Mouse (Mus musculus): Measurements from ENCODE around the gene Aamp.
"Not testable (repeated sequence)": the region's sequence is repeated elsewhere in the genome, so short reads cannot be mapped to it uniquely, and the experiment has no call there.

Aamp gene

DNA sequence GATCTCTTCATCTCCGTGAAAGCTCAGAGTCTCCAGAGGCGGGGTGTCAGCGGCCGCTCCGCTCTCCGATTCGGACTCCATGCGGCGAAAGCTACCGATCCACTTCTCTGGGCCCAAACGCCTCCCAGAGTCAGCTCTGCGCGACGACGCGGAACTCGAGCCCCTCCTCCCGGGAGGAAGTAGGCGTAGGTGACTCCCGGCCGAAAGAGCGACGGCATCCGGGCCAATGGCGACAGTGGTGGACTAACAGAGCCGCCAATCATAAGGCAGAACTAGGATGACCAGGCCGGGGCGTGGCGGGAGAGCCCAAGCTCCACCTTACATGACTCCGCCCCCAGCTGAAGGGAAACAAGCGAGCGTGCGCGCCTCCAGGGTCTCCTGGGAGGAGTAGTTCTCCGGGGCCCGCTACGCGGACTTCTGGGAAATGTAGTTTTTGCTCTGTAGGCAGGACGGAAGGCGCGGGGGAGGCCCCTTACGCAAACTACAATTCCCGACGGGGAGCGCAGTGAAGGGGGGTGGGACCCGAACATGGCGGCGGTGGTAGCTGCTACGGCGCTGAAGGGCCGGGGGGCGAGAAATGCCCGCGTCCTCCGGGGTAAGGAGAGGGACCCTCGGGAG lies at the start of gene Aamp, which contains the start of gene Pnkd:
Gene Aamp, minus strand, starts transcription at position 196 of the 618 bp plus-strand sequence.
Gene Pnkd, plus strand, starts transcription at position 388 of the 618 bp plus-strand sequence.
- DNase-seq (ENCODE audit: extremely low spot score, low spot score): peak; percentile 99

GRCm38 (mm10) chr1:74332930-74333329 lies 48.4 kb upstream of the Aamp start:
- DNase-seq (ENCODE audit: extremely low spot score, low spot score): no peak

DNA sequence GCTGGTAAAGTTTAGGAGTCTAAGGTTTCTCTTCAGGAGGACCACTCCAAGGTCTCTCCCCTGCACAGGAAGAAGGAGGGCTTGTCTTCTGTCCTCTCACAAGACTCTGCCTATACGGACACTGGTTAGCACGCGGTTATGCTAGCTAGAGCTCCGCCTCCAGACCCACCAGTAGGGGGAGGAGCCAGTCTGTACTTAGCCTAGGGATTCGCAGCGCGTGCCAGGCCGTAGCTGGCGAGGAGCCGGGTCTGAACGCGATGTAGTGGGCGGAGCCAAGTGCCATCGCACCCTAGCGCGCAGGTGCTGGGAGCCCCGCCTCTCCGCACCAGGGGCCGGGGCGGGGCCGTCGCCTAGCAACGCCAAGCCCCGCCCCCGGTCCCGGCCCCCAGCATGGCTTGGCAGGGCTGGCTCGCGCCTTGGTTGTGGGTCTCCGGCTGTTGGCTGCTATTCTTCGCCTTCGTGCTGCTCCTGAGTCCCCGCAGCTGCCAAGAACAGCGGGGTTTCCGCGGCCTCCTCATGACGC lies 47.8 kb upstream of the Aamp start:
- DNase-seq (ENCODE audit: extremely low spot score, low spot score): peak; percentile 93

DNA sequence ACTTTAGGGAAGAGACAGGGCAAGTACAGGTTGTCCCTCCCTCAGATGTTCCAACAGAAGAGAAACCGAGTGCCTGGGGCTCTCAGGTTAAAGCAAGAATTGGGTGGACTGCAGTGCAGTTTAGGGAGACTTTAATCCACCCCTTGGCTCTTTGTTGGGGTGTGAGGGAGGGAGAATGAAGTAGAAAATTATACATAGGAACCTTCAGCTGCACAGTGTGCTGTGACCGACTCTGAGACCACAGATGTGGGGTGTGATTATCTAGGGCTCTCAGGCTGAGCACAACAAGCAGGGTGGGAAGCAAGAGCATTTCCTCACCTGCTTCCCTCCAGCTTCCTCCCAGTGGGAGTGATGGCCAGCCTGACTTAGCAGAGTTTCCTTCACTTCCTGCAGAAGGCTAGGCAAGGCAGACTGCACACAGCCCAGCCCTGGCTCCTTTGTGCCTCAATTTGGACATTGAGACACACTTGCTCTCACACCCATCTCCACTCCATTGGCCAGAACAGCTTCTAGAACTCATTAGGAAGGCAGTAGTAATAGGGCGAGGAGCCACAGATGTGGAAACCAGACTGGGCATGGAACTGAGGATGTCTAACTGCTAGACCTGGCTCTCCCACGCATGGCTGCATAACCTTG lies 46.6 kb upstream of the Aamp start:
- DNase-seq (ENCODE audit: extremely low spot score, low spot score): no peak

- no peak for DNase-seq (ENCODE audit: extremely low spot score, low spot score)
Measured at GRCm38 (mm10) chr1:74329899-74330431, 45.4 kb upstream of the Aamp start.

- not testable (repeated sequence) for DNase-seq (ENCODE audit: extremely low spot score, low spot score)
Measured at GRCm38 (mm10) chr1:74326916-74327315, 42.4 kb upstream of the Aamp start.

DNA sequence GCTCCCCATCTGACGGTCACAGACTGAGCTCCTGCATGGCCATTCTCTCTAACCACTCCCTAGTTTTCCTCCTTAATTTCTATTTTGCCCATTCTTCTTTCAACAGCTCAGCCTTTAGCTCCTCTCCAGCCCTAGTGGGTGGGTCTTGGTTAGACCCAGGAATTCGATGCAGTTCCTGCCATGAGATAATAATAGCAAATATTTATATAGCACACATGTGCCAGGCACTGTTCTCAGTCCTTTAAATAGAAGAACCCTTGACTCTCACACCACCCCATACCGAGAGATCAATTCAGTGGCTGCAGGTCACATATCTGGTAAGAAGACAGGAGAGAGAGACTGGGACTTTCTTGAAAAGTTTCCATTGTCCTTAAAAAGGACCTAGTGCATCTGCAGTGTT lies 36.9 kb upstream of the Aamp start:
- DNase-seq (ENCODE audit: extremely low spot score, low spot score): no peak

DNA sequence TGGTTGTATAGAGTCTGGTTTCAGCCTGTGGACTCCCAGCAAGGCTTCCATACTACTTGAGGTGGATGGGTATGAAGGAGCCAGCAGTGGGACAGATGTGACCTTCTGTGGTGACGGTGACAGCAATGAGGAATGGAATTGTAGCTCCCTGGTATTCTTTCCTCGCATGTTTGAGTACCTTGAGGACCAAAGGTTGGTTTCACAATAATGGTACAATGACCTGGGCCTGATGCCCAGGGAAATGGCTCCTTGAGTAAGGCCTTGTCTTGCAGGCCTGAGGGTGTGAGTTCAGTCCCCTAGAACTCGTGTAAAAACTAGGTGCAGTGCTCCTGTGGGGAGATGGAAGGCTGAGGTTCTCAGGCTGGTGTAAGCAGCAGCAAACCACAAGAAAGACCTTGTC lies 34.2 kb upstream of the Aamp start:
- DNase-seq (ENCODE audit: extremely low spot score, low spot score): no peak

DNA sequence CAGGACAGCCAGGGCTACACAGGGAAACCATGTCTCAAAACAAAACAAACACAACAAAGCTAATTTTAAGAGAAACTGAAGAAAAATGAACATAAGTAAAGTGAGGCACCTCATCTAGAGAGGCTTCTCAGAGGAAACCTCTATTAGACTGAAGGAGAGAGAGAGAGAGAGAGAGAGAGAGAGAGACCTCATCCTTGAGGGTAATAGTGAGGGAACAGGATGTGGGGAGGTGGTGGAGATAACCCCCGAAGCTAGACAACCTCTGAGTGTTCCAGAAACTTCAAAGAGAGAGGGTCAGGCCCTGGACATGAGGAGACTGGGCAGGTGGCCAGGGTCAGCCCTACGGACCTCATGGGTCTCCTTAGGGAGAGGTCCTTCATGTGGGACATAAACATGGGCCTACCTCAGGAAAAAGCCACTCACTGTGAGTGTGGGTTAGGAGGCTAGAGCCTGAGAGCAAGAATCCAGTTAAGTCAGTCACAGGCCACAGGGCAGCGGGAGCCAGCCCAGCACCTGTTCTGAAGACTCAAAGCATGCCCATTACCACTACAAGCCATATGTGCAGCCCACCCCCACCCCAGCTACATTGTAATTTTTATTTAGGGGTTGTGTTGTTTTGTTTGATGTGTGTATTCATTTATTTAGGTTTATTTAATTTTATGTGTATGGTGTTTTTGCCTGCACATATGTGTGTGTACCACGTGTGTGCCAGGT lies 31.7 kb upstream of the Aamp start:
- no peak for DNase-seq (ENCODE audit: extremely low spot score, low spot score)

- no peak for DNase-seq (ENCODE audit: extremely low spot score, low spot score)
Measured at GRCm38 (mm10) chr1:74314796-74315195, 30.3 kb upstream of the Aamp start.

DNA sequence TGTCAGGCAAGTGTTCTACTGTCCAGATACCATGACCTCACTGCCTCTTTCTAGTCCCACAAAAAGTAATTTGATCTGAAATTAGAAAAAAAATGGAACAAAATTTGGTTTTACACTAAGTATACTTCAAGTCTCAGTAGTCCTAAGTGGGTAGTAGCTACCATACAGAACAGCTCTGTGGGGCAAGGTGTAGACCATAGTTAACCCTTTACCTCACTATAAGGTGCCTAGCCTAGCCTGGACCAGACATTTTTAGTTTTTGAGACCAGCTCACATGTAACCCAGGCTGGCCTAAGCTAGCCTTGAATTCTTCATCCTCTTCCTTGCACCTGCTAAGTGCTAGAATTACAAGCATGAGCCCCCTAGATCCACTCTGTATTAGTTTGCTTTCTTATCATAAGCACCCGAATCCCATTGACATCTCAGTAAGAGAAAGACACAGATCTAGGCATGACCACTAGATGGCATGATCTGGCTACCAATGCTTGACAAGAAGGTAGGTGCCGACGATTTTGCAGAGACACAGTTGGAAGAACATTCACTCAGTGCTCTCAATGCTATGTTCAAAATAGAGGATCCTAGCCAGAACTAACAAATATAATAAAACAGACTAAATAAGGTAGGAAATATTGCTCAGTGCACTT lies 28.6 kb upstream of the Aamp start:
- DNase-seq (ENCODE audit: extremely low spot score, low spot score): peak; percentile 26

DNA sequence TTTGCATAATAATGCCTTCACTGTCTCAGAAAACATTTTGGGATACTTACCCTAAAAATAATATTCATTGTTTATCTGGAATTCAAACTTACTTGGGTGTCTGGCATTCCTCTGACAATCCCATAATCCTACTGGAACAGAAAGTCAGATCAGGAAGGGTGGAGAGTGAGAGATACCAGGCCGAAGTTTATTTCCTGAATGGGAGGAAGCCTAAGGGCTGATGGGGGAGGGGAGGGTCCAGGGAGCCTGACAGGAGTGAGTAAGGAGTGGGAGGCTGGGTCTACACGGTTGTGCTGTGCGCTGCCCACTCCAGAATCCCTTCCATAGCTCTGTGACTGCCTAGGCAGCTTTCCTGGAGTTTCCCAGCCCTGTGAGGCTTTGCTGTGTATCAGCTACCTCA lies 25.2 kb upstream of the Aamp start:
- DNase-seq (ENCODE audit: extremely low spot score, low spot score): no peak

DNA sequence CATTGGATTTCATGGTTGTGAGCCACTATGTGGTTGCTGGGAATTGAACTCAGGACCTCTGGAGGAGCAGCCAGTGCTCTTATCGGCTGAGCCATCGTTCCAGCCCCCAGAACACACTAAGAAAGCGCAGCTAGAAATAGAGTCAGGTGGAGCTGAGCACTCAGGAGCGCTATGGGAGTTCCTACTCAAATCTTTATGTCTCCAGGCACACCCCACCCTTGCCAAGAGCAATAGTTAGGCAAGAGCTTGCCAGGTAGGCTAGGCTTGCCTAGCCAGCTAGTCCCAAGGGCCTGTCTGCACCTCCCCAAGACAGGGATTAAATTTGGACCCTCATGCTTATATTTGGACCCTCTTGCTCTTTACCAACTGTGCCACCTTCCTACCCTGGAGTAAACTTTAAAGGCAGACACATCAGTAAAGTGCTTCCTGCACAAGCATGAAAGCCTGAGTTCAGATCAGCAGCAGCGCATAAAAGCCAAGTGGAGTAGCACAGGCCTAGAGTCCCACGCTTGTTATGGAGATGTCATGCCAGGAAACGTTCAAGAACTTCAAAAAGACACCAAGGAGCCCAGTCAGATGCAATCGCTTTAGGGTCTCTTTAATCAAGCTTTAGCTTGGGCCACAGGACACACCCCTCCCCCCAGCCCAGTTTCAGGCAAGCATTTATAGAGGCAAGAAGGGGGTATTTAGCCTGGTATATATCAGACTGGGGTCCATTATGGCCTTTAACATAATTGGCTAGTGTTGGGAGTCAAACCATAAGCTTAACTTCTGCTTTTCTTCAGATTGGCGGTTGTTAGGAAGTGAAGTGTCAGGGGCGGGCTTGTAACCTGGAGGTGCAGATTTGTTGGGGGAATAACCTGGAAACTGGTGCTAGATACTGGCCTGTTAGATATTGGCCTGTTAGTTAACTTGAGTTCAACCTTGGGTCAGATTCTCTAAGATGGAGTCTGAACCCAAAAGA lies 23.7 kb upstream of the Aamp start:
- no peak for DNase-seq (ENCODE audit: extremely low spot score, low spot score)

DNA sequence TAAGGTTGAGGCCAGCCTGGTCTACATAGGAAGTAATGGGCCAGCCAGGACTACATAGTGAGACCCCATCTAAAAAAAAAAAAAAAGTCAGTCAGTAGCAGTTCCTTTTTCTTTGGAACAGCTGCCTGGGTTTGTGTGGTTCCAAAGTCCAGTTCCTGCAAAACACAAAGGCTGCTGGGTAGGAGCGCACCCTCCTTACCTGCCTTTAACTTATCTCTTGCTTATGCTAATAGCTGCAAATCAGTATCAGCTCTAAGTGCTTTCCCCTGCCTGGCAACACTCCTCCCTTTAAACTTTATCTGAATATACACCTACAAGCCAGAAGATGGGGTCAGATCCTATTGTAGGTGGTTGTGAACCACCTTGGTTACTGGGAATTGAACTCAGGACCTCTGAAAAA lies 22.6 kb upstream of the Aamp start:
- no peak for DNase-seq (ENCODE audit: extremely low spot score, low spot score)

- no peak for DNase-seq (ENCODE audit: extremely low spot score, low spot score)
Measured at GRCm38 (mm10) chr1:74305522-74305921, 21.0 kb upstream of the Aamp start, which contains the start of gene Tmbim1. TSS of gene Tmbim1 (minus strand) at chr1:74305622.

- DNase-seq (ENCODE audit: extremely low spot score, low spot score): no peak
Measured at GRCm38 (mm10) chr1:74304946-74305345, 20.4 kb upstream of the Aamp start.

DNA sequence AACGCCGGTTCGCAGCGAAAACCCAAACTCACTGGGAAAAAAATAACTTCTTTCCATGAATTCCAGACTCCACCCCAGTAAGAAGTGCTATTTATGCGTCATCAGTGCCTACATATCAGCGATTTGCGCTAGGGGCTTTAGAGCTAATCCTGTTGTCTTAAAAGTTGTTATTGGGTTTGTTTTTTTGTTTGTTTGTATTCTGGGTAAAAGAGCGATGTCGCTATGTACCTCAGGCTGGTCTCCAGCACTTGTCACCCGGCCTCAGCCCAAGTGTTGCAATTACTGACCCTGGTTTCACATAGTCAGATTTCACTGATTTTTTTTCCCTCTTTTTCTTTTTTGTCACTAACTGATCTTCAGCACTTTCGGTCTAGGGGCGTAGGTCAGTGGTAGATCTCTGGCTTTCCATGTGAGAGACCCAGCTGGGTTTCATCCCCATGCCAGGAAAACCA lies 19.8 kb upstream of the Aamp start:
- no peak for DNase-seq (ENCODE audit: extremely low spot score, low spot score)

DNA sequence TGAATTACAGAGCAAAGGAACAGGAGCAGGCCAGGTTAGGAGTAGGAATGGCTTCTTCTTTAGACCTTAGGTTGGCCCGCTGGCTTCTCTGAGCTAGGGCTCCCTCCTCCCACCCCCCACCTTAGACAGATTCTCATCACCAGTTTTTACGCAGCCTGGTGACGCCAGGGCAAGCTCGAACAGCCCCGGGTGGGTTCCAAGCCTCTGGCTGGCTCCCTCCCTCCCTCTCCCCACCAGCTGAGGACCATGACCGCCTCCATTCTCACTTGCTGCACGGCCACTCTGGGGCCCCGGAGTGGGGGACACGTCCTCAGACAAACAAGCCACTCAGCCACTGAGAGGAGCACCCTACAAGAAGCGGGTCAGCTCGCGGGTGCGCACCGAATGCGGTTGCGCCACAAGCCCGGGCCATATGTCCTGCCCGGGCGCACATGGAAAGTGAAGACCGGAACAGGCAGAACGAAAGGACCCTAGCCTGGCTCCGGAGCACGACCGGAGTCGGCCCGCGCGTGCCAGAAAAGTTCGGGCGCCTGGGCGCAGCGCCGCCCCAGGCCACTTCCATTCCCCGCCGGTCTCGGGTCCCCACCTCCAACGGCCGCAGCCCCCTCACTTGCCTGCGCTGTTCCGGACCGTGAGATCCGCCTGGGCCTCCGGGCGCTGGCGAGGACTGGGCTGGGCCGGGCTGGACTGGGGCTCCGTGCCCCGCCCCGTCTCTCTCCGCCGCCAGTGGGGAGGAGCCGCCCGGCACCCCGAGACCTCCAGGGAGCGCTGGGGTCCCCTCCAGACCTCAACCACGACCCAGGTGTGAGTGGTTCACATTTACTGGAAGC lies 19.2 kb upstream of the Aamp start:
- peak; percentile 74 for DNase-seq (ENCODE audit: extremely low spot score, low spot score)

DNA sequence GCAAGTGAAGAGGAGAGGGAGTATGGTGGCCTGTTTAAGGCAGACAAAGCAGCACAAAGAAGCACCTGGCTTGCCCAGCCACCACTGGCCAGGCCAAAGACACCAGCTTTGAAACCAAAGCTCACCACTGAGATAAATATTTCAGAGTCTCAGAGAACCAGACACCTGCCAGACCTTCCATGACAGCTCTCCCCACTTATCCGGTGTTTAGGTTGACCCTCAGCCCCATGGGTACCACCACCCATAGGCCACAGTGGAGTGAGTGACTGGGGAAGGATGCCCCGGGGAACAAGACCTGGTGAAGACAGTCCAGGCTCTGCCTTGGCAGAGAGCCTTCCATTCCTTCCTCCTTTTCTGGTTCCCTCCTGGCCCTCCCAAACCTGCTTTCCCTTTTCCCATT lies 18.3 kb upstream of the Aamp start:
- DNase-seq (ENCODE audit: extremely low spot score, low spot score): no peak

Measured in neural tube, embryonic 10.5 days (tissue).